Mouse (Mus musculus): Measurements from ENCODE around the gene Sco1.
"Not testable (repeated sequence)": the region's sequence is repeated elsewhere in the genome, so short reads cannot be mapped to it uniquely, and the experiment has no call there.

The Sco1 gene

DNA sequence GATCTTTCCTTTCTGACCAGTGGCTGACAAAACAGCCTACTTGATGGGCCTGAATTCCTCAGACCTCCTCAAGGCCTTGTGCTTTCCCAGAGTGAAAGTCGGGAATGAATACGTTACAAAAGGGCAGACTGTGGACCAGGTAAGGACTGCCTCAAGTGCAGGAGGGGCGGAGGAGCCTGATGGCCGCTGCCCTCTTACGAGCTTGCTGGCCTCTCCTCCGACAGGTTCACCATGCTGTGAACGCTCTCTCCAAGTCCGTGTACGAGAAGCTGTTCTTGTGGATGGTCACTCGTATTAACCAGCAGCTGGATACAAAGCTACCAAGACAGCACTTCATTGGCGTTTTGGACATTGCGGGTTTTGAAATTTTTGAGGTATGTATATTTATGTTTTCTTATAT lies 34.8 kb downstream of the Sco1 start:
- no peak for DNase-seq

GRCm38 (mm10) chr11:67092354-67092753 lies 39.9 kb downstream of the Sco1 start:
- not testable (repeated sequence) for DNase-seq

DNA sequence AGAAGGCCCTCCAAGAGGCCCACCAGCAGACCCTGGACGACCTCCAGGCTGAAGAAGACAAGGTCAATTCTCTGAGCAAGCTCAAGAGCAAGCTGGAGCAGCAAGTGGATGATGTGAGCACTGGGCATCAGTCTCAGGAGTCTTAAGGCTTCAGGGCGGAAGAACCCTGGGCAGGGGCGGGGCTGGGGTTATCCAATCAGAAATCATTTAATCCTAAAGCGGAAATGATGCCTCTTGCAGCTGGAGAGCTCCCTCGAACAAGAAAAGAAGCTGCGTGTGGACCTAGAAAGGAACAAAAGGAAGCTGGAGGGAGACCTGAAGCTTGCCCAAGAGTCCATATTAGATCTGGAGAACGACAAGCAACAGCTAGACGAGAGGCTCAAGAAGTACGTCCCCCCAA lies 40.7 kb downstream of the Sco1 start:
- DNase-seq, result no peak

- DNase-seq, result no peak
These were observed 41.2 kb downstream of the Sco1 start for GRCm38 (mm10) chr11:67093652-67094051.

- DNase-seq, result no peak
These were observed 42.0 kb downstream of the Sco1 start for GRCm38 (mm10) chr11:67094470-67094869.

DNA sequence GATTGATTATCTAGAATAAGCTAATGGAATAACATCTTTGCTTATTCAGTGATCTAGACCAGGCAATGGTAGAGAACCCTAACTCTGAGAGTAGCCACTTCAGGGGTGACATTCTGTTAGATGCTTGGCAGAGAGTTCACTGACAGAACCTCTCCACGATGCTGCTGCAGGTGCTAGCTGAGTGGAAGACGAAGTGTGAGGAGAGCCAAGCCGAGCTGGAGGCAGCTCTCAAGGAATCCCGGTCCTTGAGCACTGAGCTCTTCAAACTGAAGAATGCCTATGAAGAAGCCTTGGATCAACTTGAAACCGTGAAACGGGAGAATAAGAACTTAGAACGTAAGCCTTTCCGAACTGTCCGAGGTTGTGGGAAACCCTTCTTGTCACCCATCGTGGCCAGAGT lies 45.2 kb downstream of the Sco1 start:
- DNase-seq, result no peak

GRCm38 (mm10) chr11:67098427-67098826 lies 46.0 kb downstream of the Sco1 start:
- no peak for DNase-seq

DNA sequence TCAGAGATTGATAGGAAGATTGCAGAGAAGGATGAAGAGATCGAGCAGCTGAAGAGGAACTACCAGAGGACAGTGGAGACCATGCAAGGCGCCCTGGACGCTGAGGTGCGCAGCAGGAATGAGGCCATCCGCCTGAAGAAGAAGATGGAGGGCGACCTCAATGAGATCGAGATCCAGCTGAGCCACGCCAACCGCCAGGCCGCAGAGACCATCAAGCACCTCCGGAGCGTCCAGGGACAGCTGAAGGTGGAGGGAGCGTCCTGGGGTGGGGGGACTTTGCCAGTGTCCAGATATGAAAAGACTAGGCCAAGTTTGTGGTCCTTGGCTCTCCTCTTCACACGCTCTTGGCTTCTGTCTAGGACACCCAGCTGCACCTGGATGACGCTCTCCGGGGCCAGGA lies 46.8 kb downstream of the Sco1 start:
- DNase-seq, result no peak

- peak in 1 of 2 experiments; percentile 46 for DNase-seq
These were observed 47.7 kb downstream of the Sco1 start for GRCm38 (mm10) chr11:67100169-67100568.

GRCm38 (mm10) chr11:67101713-67102112 lies 49.2 kb downstream of the Sco1 start:
- DNase-seq, result peak; percentile 48 to 76

DNA sequence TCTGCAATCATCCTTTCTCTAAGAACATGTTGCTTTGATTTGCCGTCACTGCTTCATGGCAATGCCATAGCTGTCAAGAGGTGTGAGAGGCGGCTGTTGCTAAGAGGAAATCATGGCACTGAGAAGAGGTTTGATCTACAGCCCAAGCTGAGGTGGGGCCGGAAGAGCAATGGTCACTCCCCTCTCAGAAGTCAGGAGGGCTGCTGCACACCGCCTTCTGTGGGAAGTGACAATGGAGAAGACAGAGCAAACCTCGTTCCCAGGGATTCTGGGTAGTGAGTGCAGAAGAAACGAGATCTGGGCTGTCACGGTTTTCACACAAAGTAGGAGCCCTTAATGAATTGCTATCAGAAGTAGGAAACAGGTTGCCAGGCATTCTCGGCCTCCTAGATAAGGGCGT lies 50.8 kb downstream of the Sco1 start:
- no peak for DNase-seq

- no peak for DNase-seq
These were observed 51.8 kb downstream of the Sco1 start for GRCm38 (mm10) chr11:67104242-67104641.

GRCm38 (mm10) chr11:67104714-67105113 lies 52.2 kb downstream of the Sco1 start:
- DNase-seq, result no peak

GRCm38 (mm10) chr11:67105689-67106088 lies 53.2 kb downstream of the Sco1 start:
- DNase-seq, result no peak

DNA sequence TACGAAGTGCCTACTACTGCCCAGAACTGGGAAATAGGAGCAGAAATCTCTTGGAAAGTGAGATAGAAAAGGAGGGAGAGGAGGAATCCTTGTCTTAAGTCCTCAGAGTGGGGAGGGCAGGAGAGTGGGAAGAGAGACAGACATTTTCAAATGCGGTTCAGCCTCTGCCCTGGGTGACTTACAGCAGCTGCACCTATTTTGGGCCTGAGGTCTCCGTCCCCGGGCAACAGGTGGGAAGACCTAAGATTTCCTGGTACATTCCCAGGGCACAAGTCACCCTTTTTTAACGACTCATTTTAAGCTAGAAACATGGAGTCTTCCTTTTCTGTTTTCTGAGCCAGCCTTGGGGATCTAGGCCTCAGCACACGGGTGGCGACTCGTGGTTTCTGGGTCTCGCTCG lies 54.5 kb downstream of the Sco1 start:
- DNase-seq, result no peak

DNA sequence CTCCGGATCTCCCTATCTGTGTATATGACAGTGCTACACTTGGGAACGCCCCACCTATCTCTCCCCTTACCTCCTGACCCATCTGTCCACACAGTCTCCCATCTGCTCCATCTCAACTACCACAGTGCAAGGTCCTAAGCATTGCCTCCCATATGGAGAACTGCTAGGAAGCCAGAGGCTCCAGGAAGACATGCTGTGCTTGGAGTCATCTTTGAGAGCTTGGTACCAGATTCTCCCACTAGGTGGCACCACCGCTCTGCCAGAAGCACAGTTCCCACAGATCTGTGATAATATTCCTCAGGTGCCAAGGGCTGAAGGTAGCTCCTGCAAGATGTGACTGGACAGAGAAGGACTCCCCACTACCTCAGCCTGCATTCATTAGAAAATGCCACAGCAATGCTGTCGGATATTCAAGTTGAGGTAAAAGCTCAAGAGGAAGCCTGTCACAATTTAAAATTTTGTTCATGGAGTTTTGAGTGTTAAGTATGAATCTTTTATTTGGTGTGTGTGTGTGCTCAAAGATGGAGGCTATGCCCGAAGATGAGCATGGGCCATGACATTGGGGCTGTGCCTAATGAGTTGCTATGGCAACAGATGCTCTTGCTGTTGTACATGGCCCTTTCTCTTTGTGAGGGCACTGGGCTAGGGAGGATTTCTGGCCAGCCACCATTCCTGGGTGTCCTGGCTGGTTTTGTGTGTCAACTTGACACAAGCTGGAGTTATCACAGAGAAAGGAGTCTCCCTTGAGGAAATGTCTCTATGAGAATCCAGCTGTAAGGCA lies 57.9 kb downstream of the Sco1 start:
- peak; percentile 93 to 95 for DNase-seq

GRCm38 (mm10) chr11:67112019-67112850 lies 59.8 kb downstream of the Sco1 start:
- DNase-seq, result peak; percentile 71 to 83

GRCm38 (mm10) chr11:67112851-67113202 lies 60.4 kb downstream of the Sco1 start:
- DNase-seq, result peak; percentile 83 to 88

DNA sequence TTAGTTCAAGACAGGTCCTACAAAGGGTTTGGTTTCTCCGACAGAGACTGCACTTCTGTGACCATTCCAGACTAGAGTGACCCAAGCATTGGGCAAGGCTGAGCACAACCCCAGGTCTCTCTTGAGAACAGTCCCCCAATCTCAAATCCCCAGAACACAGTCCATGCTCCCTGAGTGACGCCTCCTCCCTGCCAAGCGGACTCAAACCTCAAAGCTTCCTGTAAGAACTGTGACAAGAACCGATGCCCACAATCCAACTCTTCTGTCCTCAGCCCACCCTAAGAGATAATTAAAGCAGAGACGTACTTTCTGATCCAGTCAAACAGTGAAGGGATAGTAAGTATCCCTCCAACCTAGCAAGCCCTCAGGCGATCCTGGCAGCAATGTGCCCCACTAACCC lies 60.9 kb downstream of the Sco1 start:
- DNase-seq, result no peak

- DNase-seq, result no peak
These were observed 61.8 kb downstream of the Sco1 start for GRCm38 (mm10) chr11:67114261-67114660.

DNA sequence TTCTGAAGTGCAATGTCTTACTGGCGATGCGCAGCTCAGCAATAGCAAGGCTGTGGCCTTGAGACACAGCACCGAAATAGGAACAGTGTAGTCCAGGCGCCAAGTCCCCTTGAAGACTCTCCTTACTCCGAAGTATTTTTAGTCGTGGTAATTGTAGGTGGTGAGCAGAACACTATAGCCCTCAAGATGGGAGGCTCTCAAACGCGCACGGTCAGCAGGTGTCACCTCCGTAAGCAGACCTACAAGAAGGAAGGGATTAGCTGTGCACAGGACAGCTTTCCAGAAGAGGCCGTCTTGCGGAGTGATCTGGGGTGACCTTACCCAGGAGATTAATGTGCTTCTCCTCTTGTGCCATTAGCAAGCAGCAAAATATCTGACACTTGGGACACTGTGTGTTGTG lies 62.4 kb downstream of the Sco1 start:
- no peak for DNase-seq

Data from cerebellum, postnatal 25 days (tissue).